Mouse (Mus musculus): ENCODE measurements around the gene Gas7. TPM values are rescaled to one million over a fixed set of nuclear protein-coding genes. Genes with fewer than 3 reads are reported as not detected.
A peak's percentile ranks its signal among the peaks of the same experiment; 100 is the strongest.

The Gas7 gene
- polyA plus RNA-seq, 1 experiment from 2014 or later = 26.6 TPM

GRCm38 (mm10) chr11:67604481-67604880 is 149.2 kb downstream of the Gas7 start:
- 85% methylated on average over 2 of the region's 2 CpGs for WGBS
- H3K9me3 ChIP-seq = no peaks in the 10 kb centered on the region
- H3K9ac ChIP-seq = no peak overlapping the region
- 0 out of 2 replicates have a peak, but pooled peaks cover 2% of the 10 kb centered on the region for H3K27me3 ChIP-seq
- H3K4me3 ChIP-seq = no peak overlapping the region
- H3K36me3 ChIP-seq = no peaks in the 10 kb centered on the region
- no peak overlapping the region for H3K4me2 ChIP-seq
- no peak overlapping the region for H3K27ac ChIP-seq (replicated peaks)
- H3K4me1 ChIP-seq (replicated peaks) = peaks cover 27% of the 10 kb centered on the region
- no peak for ATAC-seq (ENCODE audit: low FRiP score, low read depth)

GRCm38 (mm10) chr11:67608114-67608683 is 153.0 kb downstream of the Gas7 start:
- no peaks in the 10 kb centered on the region for H3K36me3 ChIP-seq
- ATAC-seq (ENCODE audit: low FRiP score, low read depth) = 0 out of 2 replicates have a peak, but pooled peaks have one; percentile 19
- no peak overlapping the region for H3K4me3 ChIP-seq
- no peak overlapping the region for H3K27ac ChIP-seq (replicated peaks)
- H3K9me3 ChIP-seq = no peaks in the 10 kb centered on the region
- 73% methylated on average over 9 of the region's 10 CpGs for WGBS
- no peak overlapping the region for H3K4me2 ChIP-seq
- no peaks in the 10 kb centered on the region for H3K27me3 ChIP-seq
- H3K4me1 ChIP-seq (replicated peaks) = peaks cover 14% of the 10 kb centered on the region
- no peak overlapping the region for H3K9ac ChIP-seq

GRCm38 (mm10) chr11:67612158-67612839 is 157.1 kb downstream of the Gas7 start:
- no peak overlapping the region for H3K9ac ChIP-seq
- peak overlapping the region; percentile 32; the same call in 1 of the 2 replicates for H3K27ac ChIP-seq (replicated peaks)
- WGBS = 71% methylated on average over 9 of the region's 9 CpGs
- no peaks in the 10 kb centered on the region for H3K9me3 ChIP-seq
- H3K4me1 ChIP-seq (replicated peaks) = peaks cover 9% of the 10 kb centered on the region; the same call in 1 of the 2 replicates
- no peak overlapping the region for H3K4me2 ChIP-seq
- no peaks in the 10 kb centered on the region for H3K27me3 ChIP-seq
- no peaks in the 10 kb centered on the region for H3K36me3 ChIP-seq
- no peak for ATAC-seq (ENCODE audit: low FRiP score, low read depth)
- no peak overlapping the region for H3K4me3 ChIP-seq

GRCm38 (mm10) chr11:67616557-67617239 is 161.5 kb downstream of the Gas7 start:
- no peaks in the 10 kb centered on the region for H3K27me3 ChIP-seq
- H3K9ac ChIP-seq = no peak overlapping the region
- no peak overlapping the region for H3K27ac ChIP-seq (replicated peaks)
- 85% methylated on average over 13 of the region's 13 CpGs for WGBS
- no peak for ATAC-seq (ENCODE audit: low FRiP score, low read depth)
- no peaks in the 10 kb centered on the region for H3K36me3 ChIP-seq
- H3K4me1 ChIP-seq (replicated peaks) = peaks cover 9% of the 10 kb centered on the region; the same call in 1 of the 2 replicates
- H3K4me2 ChIP-seq = no peak overlapping the region
- no peaks in the 10 kb centered on the region for H3K9me3 ChIP-seq
- no peak overlapping the region for H3K4me3 ChIP-seq

DNA sequence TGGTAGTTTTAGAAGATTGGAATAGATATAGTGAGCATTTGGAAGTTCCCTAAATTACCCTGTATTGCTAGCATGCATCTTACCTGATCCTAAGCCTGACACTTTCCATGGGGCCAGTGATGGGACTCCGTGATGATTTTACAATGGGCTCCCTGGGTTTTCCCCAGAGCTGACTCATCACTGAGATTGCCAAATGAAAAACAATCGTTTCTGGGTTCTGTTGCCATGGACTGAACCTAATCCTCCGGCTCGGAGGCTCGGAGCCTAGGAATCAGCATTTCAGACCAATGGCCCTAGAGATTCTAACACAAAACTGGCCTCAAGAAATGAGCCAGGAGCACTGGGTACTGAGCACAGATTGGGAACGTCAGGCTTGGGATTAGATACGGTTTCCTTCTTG is 167.1 kb downstream of the Gas7 start:
- Histone ChIP-seq H3K27ac (replicated peaks) (no peak overlapping the region), H3K4me2 (no peak overlapping the region), H3K9ac (no peak overlapping the region), H3K4me3 (no peak overlapping the region), H3K9me3 (no peaks in the 10 kb centered on the region), H3K4me1 (replicated peaks) (no peaks in the 10 kb centered on the region), H3K27me3 (no peaks in the 10 kb centered on the region), H3K36me3 (no peaks in the 10 kb centered on the region)
- 75% methylated on average over 7 of the region's 7 CpGs for WGBS
- ATAC-seq (ENCODE audit: low FRiP score, low read depth) = no peak

DNA sequence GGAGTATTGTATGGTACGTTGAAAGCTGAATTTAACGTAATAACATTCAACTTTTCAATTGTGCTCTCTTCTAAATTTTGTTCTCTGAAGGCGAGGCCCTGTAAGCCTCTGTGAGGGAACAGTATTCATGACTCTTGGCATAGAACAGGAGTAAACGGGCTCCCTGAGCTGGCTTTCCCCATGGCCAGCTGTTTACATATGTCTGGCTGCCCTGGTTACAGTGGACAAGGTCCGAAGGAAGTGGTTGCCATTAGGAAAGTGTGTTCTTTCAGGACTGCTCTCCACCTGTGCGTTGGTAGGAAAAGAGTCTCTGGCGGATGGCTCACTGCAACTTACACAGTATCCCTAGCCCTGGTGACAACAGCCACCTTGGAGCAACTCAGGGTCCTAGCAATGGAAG is 171.9 kb downstream of the Gas7 start:
- Histone ChIP-seq H3K4me3 (no peak overlapping the region), H3K4me1 (replicated peaks) (no peaks in the 10 kb centered on the region), H3K27ac (replicated peaks) (no peak overlapping the region), H3K9ac (no peak overlapping the region), H3K27me3 (no peaks in the 10 kb centered on the region), H3K9me3 (no peaks in the 10 kb centered on the region), H3K36me3 (no peaks in the 10 kb centered on the region), H3K4me2 (no peak overlapping the region)
- no peak for ATAC-seq (ENCODE audit: low FRiP score, low read depth)
- WGBS = 90% methylated on average over 7 of the region's 7 CpGs

- WGBS = 90% methylated on average over 2 of the region's 2 CpGs
- Histone ChIP-seq H3K4me2 (no peak overlapping the region), H3K9me3 (no peaks in the 10 kb centered on the region), H3K27ac (replicated peaks) (no peak overlapping the region), H3K4me1 (replicated peaks) (no peaks in the 10 kb centered on the region), H3K27me3 (no peaks in the 10 kb centered on the region), H3K36me3 (no peaks in the 10 kb centered on the region), H3K4me3 (no peak overlapping the region), H3K9ac (no peak overlapping the region)
- ATAC-seq (ENCODE audit: low FRiP score, low read depth) = no peak
Observed at GRCm38 (mm10) chr11:67628522-67628921, 173.3 kb downstream of the Gas7 start.

- H3K9me3 ChIP-seq = no peaks in the 10 kb centered on the region
- no peak overlapping the region for H3K4me3 ChIP-seq
- no peak overlapping the region for H3K9ac ChIP-seq
- WGBS = 81% methylated on average over 8 of the region's 8 CpGs
- H3K27ac ChIP-seq (replicated peaks) = no peak overlapping the region
- H3K4me2 ChIP-seq = no peak overlapping the region
- H3K36me3 ChIP-seq = no peaks in the 10 kb centered on the region
- no peak for ATAC-seq (ENCODE audit: low FRiP score, low read depth)
- H3K4me1 ChIP-seq (replicated peaks) = peaks cover 5% of the 10 kb centered on the region; the same call in 1 of the 2 replicates
- H3K27me3 ChIP-seq = no peaks in the 10 kb centered on the region
Observed at GRCm38 (mm10) chr11:67632906-67633305, 177.7 kb downstream of the Gas7 start.

- Histone ChIP-seq H3K4me3 (no peak overlapping the region), H3K27ac (replicated peaks) (no peak overlapping the region), H3K4me1 (replicated peaks) (peaks cover 5% of the 10 kb centered on the region; the same call in 1 of the 2 replicates), H3K9me3 (no peaks in the 10 kb centered on the region), H3K27me3 (no peaks in the 10 kb centered on the region), H3K36me3 (no peaks in the 10 kb centered on the region), H3K4me2 (no peak overlapping the region), H3K9ac (no peak overlapping the region)
- WGBS = 62% methylated on average over 3 of the region's 3 CpGs
- ATAC-seq (ENCODE audit: low FRiP score, low read depth) = no peak
Observed at GRCm38 (mm10) chr11:67633620-67634229, 178.5 kb downstream of the Gas7 start.

DNA sequence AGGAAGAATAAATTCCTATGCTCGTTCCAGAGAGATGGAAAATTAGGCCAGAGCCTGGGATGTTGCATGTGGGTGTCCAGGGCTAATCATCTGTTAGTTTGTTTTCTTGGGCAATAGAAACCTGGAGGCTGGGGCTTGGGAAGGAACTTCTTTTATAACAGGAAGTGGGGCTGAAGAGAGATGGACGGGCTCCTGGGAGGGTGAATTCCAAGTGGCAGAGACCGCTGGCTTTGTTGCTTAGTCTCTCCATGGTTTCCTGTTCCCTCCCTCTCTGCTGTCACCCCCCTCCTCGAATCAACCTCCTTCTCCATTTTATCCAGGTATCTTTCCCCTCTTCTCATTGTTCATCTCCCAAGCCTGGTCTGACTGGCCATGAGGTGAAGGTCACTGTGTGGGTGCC is 181.0 kb downstream of the Gas7 start:
- Histone ChIP-seq H3K27me3 (no peaks in the 10 kb centered on the region), H3K9me3 (no peaks in the 10 kb centered on the region), H3K4me3 (no peak overlapping the region), H3K9ac (no peak overlapping the region), H3K4me2 (no peak overlapping the region), H3K27ac (replicated peaks) (no peak overlapping the region), H3K4me1 (replicated peaks) (peaks cover 5% of the 10 kb centered on the region; the same call in 1 of the 2 replicates), H3K36me3 (no peaks in the 10 kb centered on the region)
- 78% methylated on average over 4 of the region's 4 CpGs for WGBS
- no peak for ATAC-seq (ENCODE audit: low FRiP score, low read depth)

GRCm38 (mm10) chr11:67636905-67637586 is 181.8 kb downstream of the Gas7 start:
- ATAC-seq (ENCODE audit: low FRiP score, low read depth) = no peak
- no peak overlapping the region for H3K27ac ChIP-seq (replicated peaks)
- H3K9ac ChIP-seq = no peak overlapping the region
- 51% methylated on average over 6 of the region's 6 CpGs for WGBS
- H3K9me3 ChIP-seq = no peaks in the 10 kb centered on the region
- peaks cover 5% of the 10 kb centered on the region; the same call in 1 of the 2 replicates for H3K4me1 ChIP-seq (replicated peaks)
- no peak overlapping the region for H3K4me2 ChIP-seq
- H3K27me3 ChIP-seq = no peaks in the 10 kb centered on the region
- H3K36me3 ChIP-seq = no peaks in the 10 kb centered on the region
- no peak overlapping the region for H3K4me3 ChIP-seq
